ENCODE assay signal across 8 mouse cellular contexts in the genomic region with DNA sequence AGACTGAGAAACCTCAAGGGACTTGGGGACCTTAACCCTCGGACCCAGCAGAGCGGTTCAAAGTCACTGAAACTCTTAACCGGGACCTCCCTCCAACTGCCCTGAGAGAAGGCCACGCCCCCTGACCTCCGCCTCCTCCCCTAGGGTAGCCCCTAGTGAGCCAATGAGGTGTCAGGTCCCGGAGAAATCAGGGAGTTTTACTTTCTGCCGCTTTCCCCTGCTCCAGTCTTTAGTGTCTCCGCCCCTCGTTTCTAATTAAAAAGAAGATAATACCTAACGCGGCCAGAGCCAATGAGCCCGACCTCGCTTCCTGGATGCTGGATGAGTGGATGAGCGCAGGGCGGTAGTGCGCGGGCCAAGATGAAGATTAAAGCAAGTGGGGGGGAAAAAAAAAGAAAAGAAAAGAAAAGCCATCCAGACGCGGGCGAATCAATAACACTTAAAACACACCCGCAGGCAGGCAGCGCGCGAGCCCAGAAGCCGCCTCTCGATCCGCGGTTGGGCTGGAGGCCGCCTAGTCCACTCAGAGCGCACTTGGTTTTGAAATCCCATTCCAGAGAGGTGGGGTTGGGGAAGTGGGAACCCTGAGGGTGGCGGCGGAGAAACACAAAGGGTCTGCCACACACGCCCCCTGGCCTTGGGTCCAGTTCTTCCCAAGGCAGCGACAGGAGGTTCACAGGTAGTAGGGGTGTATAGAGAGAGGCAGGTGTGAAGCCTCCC. TPM values are rescaled to one million over a fixed set of nuclear protein-coding genes. Genes with fewer than 3 reads are reported as not detected.
A peak's percentile ranks its signal among the peaks of the same experiment; 100 is the strongest.
DNase-seq lines count a peak whose midpoint lies in the region; ATAC-seq and TF ChIP-seq lines count a peak whose summit lies in the region.

No protein-coding gene starts in this region.

- no peaks in the 10 kb centered on the region for H3K9me3 ChIP-seq in ES-Bruce4 (replicated peaks; ENCODE audit: control insufficient read depth, insufficient read depth, low read length, poor library complexity, severe bottlenecking)
- no peaks in the 10 kb centered on the region for H3K9me3 ChIP-seq in forebrain, embryonic 14.5 days (replicated peaks; ENCODE audit: control insufficient read depth, low read length)

- no peak overlapping the region for H3K27ac ChIP-seq in ES-Bruce4 (ENCODE audit: insufficient read depth, low read length)
- peak overlapping the region; percentile 83; the same call in 1 of the 2 replicates for H3K27ac ChIP-seq in forebrain, embryonic 14.5 days (ENCODE audit: low read depth, low read length)

- no peak for TF ChIP-seq EP300 in ES-Bruce4 (IDR thresholded peaks at IDR 0.05; ENCODE audit: insufficient read depth, low read depth, low read length)

- H3K4me3 ChIP-seq in ES-Bruce4 (ENCODE audit: low read depth, low read length): peak overlapping the region; percentile 51
- H3K4me3 ChIP-seq in forebrain, embryonic 14.5 days (ENCODE audit: low read depth, low read length): peak overlapping the region; percentile 74

- H3K36me3 ChIP-seq in ES-Bruce4 (ENCODE audit: control insufficient read depth, insufficient read depth, low read length, poor library complexity, severe bottlenecking): no peaks in the 10 kb centered on the region
- H3K36me3 ChIP-seq in forebrain, embryonic 14.5 days (ENCODE audit: control insufficient read depth, insufficient read depth, low read length): peaks cover 31% of the 10 kb centered on the region

- ATAC-seq in forebrain, embryonic 14.5 days: peak; percentile 7

- peak overlapping the region; percentile 97 for H3K4me2 ChIP-seq in forebrain, embryonic 14.5 days (ENCODE audit: low read length)

- no peaks in the 10 kb centered on the region for H3K4me1 ChIP-seq in ES-Bruce4 (ENCODE audit: control insufficient read depth, insufficient read depth, low read length)
- peaks cover 4% of the 10 kb centered on the region for H3K4me1 ChIP-seq in forebrain, embryonic 14.5 days (ENCODE audit: control insufficient read depth, insufficient read depth, low read length)

- WGBS in forebrain, embryonic 14.5 days: under 1% methylated on average over 34 of the region's 34 CpGs

- no peak for TF ChIP-seq CTCF in ES-Bruce4 (IDR thresholded peaks at IDR 0.05; ENCODE audit: low read depth, low read length)

- peaks cover 13% of the 10 kb centered on the region for H3K27me3 ChIP-seq in ES-Bruce4 (ENCODE audit: control insufficient read depth, insufficient read depth, low read length, poor library complexity, severe bottlenecking)
- H3K27me3 ChIP-seq in forebrain, embryonic 14.5 days (replicated peaks; ENCODE audit: control insufficient read depth, insufficient read depth, low read length): no peaks in the 10 kb centered on the region

- 0 out of 2 replicates have a peak overlapping the region, but pooled peaks have one; percentile 17 for H3K9ac ChIP-seq in ES-Bruce4 (ENCODE audit: low read depth, poor library complexity, severe bottlenecking)
- peak overlapping the region; percentile 88 for H3K9ac ChIP-seq in forebrain, embryonic 14.5 days (ENCODE audit: low read length)

- intact Hi-C loops in heart, postnatal 14 days (cut with DNase I): loop anchor here (5.0 kb wide), 1 partner anchor 242 kb away; no protein-coding TSS in a partner anchor

- DNase-seq in ZHBTc4 (ENCODE audit: low read depth, low spot score): peak; percentile 88
- peak; percentile 68 for DNase-seq in forebrain, embryonic 14.5 days (ENCODE audit: low spot score)
- DNase-seq in kidney, postnatal 25 days: peak; percentile 42 to 69
- peak; percentile 52 for DNase-seq in neural tube, embryonic 10.5 days (ENCODE audit: extremely low spot score, low spot score)
- no peak for DNase-seq in adrenal gland, postnatal 25 days
- no peak for DNase-seq in adrenal gland, postnatal 10 days
- DNase-seq in heart, postnatal 14 days: no peak

- TF ChIP-seq POLR2A in ES-Bruce4 (IDR thresholded peaks at IDR 0.05; ENCODE audit: insufficient read depth, low read length): no peak

RNA-seq across cellular contexts. Expression of a gene that starts 1.6 kb away (rescaled TPM):
- 5.3 and 15.8 TPM in 2 replicates for polyA plus RNA-seq in ES-Bruce4 (2011; ENCODE audit: insufficient read depth, insufficient read length, low read depth, missing spikeins)
- 19.7 and 19.9 TPM in 2 replicates for polyA plus RNA-seq in forebrain, embryonic 14.5 days (2014; fragmentation: Nextera tagmentation; extraction: Ambion mirVana)
- not detected in 2 replicates for total RNA-seq in adrenal gland, postnatal 25 days (2021)
- not detected for total RNA-seq in adrenal gland, postnatal 10 days (2021)
- total RNA-seq in heart, postnatal 14 days (2021): under 1 TPM in 1 of 2 experiments, not detected in 1; 0.07 TPM

Comparison
In these comparisons a context has a peak if more than half of its experiments do, and no peak if none do; other contexts are left out.
1. DNase-seq: peak in ZHBTc4 (single experiment), forebrain, embryonic 14.5 days (single experiment), kidney, postnatal 25 days (2 of 2) and neural tube, embryonic 10.5 days (single experiment); none in adrenal gland, postnatal 25 days (single experiment), adrenal gland, postnatal 10 days (single experiment) and heart, postnatal 14 days (0 of 2).